9 mouse cellular contexts compared by ENCODE assay signal in genomic region chr4:96077261-96078125, GRCm38 (mm10). TPM values are rescaled to one million over a fixed set of nuclear protein-coding genes. Genes with fewer than 3 reads are reported as not detected.
A peak's percentile ranks its signal among the peaks of the same experiment; 100 is the strongest.
DNase-seq lines count a peak whose midpoint lies in the region; ATAC-seq lines count a peak whose summit lies in the region.
"Had no signal": no experiment of that assay in that cellular context is flagged by ENCODE, and none has a peak within 500 bp of the region (broad histone marks: within the 10 kb centered on the region; RNA-seq: fewer than 3 reads in every experiment).

Gene Cyp2j13 (minus strand): TSS chr4:96077546.

- H3K9me3 ChIP-seq in embryonic facial prominence, embryonic 13.5 days: no peaks in the 10 kb centered on the region
- H3K9me3 ChIP-seq in midbrain, embryonic 14.5 days (ENCODE audit: control insufficient read depth, low read length): no peaks in the 10 kb centered on the region

- no peaks in the 10 kb centered on the region for H3K36me3 ChIP-seq in embryonic facial prominence, embryonic 13.5 days
- H3K36me3 ChIP-seq in midbrain, embryonic 14.5 days (ENCODE audit: control insufficient read depth, insufficient read depth, low read length): no peaks in the 10 kb centered on the region

- intact Hi-C loops in heart, postnatal 14 days (cut with DNase I): no loop called here

- H3K9ac ChIP-seq in embryonic facial prominence, embryonic 13.5 days: peak within 1 kb of the TSS; percentile 55; the same call in 1 of the 2 replicates
- H3K9ac ChIP-seq in midbrain, embryonic 14.5 days (replicated peaks; ENCODE audit: low read length): no peak within 1 kb of the TSS; the same call in 1 of the 2 replicates

- no peak within 1 kb of the TSS for H3K27ac ChIP-seq in embryonic facial prominence, embryonic 13.5 days
- H3K27ac ChIP-seq in midbrain, embryonic 14.5 days (replicated peaks; ENCODE audit: low read depth, low read length): no peak within 1 kb of the TSS

- peak; percentile 2 for DNase-seq in 3134 (ENCODE audit: extremely low read depth, insufficient read length, low spot score)
- DNase-seq in adrenal gland, postnatal 10 days: peak; percentile 27
- DNase-seq in heart, postnatal 14 days: peak; percentile 8 to 23
- DNase-seq in kidney, postnatal 25 days: peak; percentile 36 to 52
- peak; percentile 61 for DNase-seq in midbrain, embryonic 14.5 days
- DNase-seq in B cell, adult 2 months: no peak
- no peak for DNase-seq in urinary bladder, adult 18-20 months (ENCODE audit: low spot score in 2 of 2)

- ATAC-seq in embryonic facial prominence, embryonic 13.5 days (ENCODE audit: insufficient number of reproducible peaks, insufficient read depth, low FRiP score, low TSS enrichment, low read depth): peak; percentile 69
- ATAC-seq in midbrain, embryonic 14.5 days (ENCODE audit: low FRiP score, low TSS enrichment): peak; percentile 71

- H3K27me3 ChIP-seq in embryonic facial prominence, embryonic 13.5 days: no peaks in the 10 kb centered on the region
- no peaks in the 10 kb centered on the region for H3K27me3 ChIP-seq in midbrain, embryonic 14.5 days (ENCODE audit: control insufficient read depth, insufficient read depth, low read length)
- H3K27me3 ChIP-seq: megakaryocyte, embryonic 14.5 days had no signal

- H3K4me1 ChIP-seq in embryonic facial prominence, embryonic 13.5 days: 0 out of 2 replicates have a peak, but pooled peaks cover 9% of the 10 kb centered on the region
- no peaks in the 10 kb centered on the region for H3K4me1 ChIP-seq in midbrain, embryonic 14.5 days (ENCODE audit: control insufficient read depth, insufficient read depth, low read length)
- H3K4me1 ChIP-seq: megakaryocyte, embryonic 14.5 days had no signal

- H3K4me3 ChIP-seq in embryonic facial prominence, embryonic 13.5 days: peak within 1 kb of the TSS; percentile 31
- H3K4me3 ChIP-seq in midbrain, embryonic 14.5 days (replicated peaks; ENCODE audit: low read depth, low read length): peak within 1 kb of the TSS; percentile 22
- H3K4me3 ChIP-seq: megakaryocyte, embryonic 14.5 days had no signal

- H3K4me2 ChIP-seq in embryonic facial prominence, embryonic 13.5 days: peak within 1 kb of the TSS; percentile 62
- peak within 1 kb of the TSS; percentile 51 for H3K4me2 ChIP-seq in midbrain, embryonic 14.5 days (ENCODE audit: low read length)

- 4% methylated on average over 19 of the region's 20 CpGs for WGBS in embryonic facial prominence, embryonic 13.5 days
- WGBS in midbrain, embryonic 14.5 days: 5% methylated on average over 20 of the region's 20 CpGs

RNA-seq across cellular contexts. Expression of gene Cyp2j13, which starts in this region (rescaled TPM):
- total RNA-seq in adrenal gland, postnatal 10 days (2021): not detected
- polyA plus RNA-seq in embryonic facial prominence, embryonic 13.5 days (2015; fragmentation: Nextera tagmentation; extraction: Ambion mirVana): not detected in 2 replicates
- not detected for total RNA-seq in heart, postnatal 14 days (2021)
- polyA plus RNA-seq in midbrain, embryonic 14.5 days (2014; fragmentation: Nextera tagmentation; extraction: Ambion mirVana): not detected in 2 replicates

Comparison
In these comparisons a context has a peak if more than half of its experiments do, and no peak if none do; other contexts are left out.
1. Peak in DNase-seq in adrenal gland, postnatal 10 days; RNA of the gene not detected or under 1 TPM.
2. Peak in ATAC-seq, H3K4me3 ChIP-seq, H3K9ac ChIP-seq and H3K4me2 ChIP-seq in embryonic facial prominence, embryonic 13.5 days; RNA of the gene not detected or under 1 TPM.
3. Peak in DNase-seq in heart, postnatal 14 days; RNA of the gene not detected or under 1 TPM.
4. Peak in DNase-seq, ATAC-seq, H3K4me3 ChIP-seq and H3K4me2 ChIP-seq in midbrain, embryonic 14.5 days; RNA of the gene not detected or under 1 TPM.
5. DNase-seq: peak in 3134 (single experiment) and kidney, postnatal 25 days (2 of 2); none in B cell, adult 2 months (0 of 2) and urinary bladder, adult 18-20 months (0 of 2).